Mouse (Mus musculus) heart, embryonic 11.5 days (tissue): ENCODE data around the gene Map1lc3b. TPM values are rescaled to one million over a fixed set of nuclear protein-coding genes. Genes with fewer than 3 reads are reported as not detected.

Experiments
- ATAC-seq: fragments of 200-750 bp; cut with Nextera tagmentation; replicated peaks from 2 replicates; pipeline ENCODE4 v1.8.0; 2017; ENCODE audit warnings: moderate library complexity; ENCODE audit not compliant: insufficient number of reproducible peaks, low FRiP score, low TSS enrichment
- H3K27ac ChIP-seq: fragments of 300-500 bp; sonication (generic); 2 replicates; pipeline ENCODE4 v1.5.1; 2014; ENCODE audit warnings: mild to moderate bottlenecking, low read depth, low read length
- H3K27me3 ChIP-seq: fragments of 300-500 bp; sonication (generic); 2 replicates; pipeline ENCODE4 v1.6.1; 2014; ENCODE audit warnings: mild to moderate bottlenecking, low read length, mixed read lengths; ENCODE audit not compliant: control insufficient read depth, insufficient read depth
- H3K36me3 ChIP-seq: fragments of 300-500 bp; sonication (generic); 2 replicates; pipeline ENCODE4 v1.6.1; 2014; ENCODE audit warnings: mild to moderate bottlenecking, low read length, moderate library complexity, mixed read lengths; ENCODE audit not compliant: control insufficient read depth, insufficient read depth
- H3K4me1 ChIP-seq: fragments of 300-500 bp; sonication (generic); 2 replicates; pipeline ENCODE4 v1.6.1; 2014; ENCODE audit warnings: low read length; ENCODE audit not compliant: control insufficient read depth, insufficient read depth
- H3K4me2 ChIP-seq: fragments of 300-500 bp; sonication (generic); 2 replicates; pipeline ENCODE4 v1.6.1; 2014; ENCODE audit warnings: mild to moderate bottlenecking, moderate library complexity
- H3K4me3 ChIP-seq: fragments of 300-500 bp; sonication (generic); 2 replicates; pipeline ENCODE4 v1.5.1; 2014; ENCODE audit warnings: low read depth, low read length
- H3K9ac ChIP-seq: fragments of 300-500 bp; sonication (generic); 2 replicates; pipeline ENCODE4 v1.6.1; 2014; ENCODE audit warnings: mild to moderate bottlenecking, low read depth, low read length, moderate library complexity
- H3K9me3 ChIP-seq: fragments of 300-500 bp; sonication (generic); replicated peaks from 2 replicates; pipeline ENCODE4 v1.6.1; 2016; ENCODE audit warnings: low read length; ENCODE audit not compliant: control insufficient read depth
- WGBS: fragments of 180-500 bp; shearing (Covaris S2); extraction: QIAGEN DNeasy Blood & Tissue Kit; methylation state at CpG from one replicate; pipeline ENCODE4 v1.1.7; 2014; ENCODE audit not compliant: insufficient replicate concordance; 5-methylcytosine and 5-hydroxymethylcytosine counted together
- polyA plus RNA-seq: library from polyadenylated mRNA; unstranded; fragments of >200 nt; fragmentation: Nextera tagmentation; extraction: Ambion mirVana; gene quantifications from 2 replicates; pipeline ENCODE4 v1.2.1, GENCODE M21; 2014

Gene Map1lc3b
- polyA plus RNA-seq, 1 experiment from 2014 or later: 186 TPM

DNA sequence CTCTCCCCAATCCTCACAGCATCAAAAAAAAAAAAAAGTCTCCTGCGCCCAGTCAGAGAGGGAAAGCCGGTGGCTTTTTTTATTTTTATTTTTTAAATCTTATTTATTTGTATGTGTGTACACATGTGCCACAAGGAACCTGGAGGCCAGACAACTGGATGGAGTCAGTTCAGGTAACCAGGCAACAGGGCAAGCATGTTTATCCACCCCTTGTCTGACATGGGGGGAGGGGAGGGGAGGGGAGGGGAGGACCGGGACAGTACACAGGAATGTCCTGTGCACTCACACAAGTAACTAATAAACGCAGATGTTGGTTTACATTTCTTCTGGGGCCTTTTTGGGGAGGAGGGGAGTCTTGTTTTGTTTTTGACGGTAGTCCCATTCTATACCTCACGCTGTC, 26.5 kb upstream of the Map1lc3b start:
- no peak overlapping the region for H3K9ac ChIP-seq
- ATAC-seq: no peak
- WGBS: 80% methylated on average over 6 of the region's 6 CpGs

DNA sequence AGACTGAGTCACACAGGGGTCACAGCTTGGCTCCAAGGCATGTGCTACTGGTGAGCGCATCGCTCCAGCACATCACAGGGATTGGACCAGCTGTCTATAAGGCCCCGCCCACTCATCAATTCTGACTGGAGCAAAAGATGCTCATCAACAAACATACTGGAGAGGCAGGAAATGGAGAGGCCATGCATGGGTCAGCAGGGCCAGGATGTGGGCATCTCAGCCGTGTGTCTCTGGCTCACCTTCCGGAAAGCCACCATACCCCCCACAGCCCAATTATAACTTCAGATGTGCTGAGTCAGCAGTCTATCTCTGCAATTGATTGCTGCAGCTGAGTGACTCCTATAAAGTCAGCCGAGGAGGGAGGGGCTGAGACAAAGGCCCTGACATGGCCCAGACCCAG, 21.8 kb upstream of the Map1lc3b start:
- no peak for ATAC-seq
- Histone ChIP-seq H3K27me3 (no peaks in the 10 kb centered on the region), H3K9me3 (no peaks in the 10 kb centered on the region), H3K4me3 (no peak overlapping the region), H3K27ac (no peak overlapping the region), H3K36me3 (peaks cover 2% of the 10 kb centered on the region), H3K9ac (no peak overlapping the region), H3K4me2 (no peak overlapping the region), H3K4me1 (peaks cover 8% of the 10 kb centered on the region)
- WGBS: 72% methylated on average over 6 of the region's 6 CpGs

More for the DNA sequence above, 26.5 kb upstream of the Map1lc3b start:
- H3K36me3 ChIP-seq: peaks cover 2% of the 10 kb centered on the region
- no peak overlapping the region for H3K4me2 ChIP-seq
- H3K27me3 ChIP-seq: no peaks in the 10 kb centered on the region
- peaks cover 18% of the 10 kb centered on the region for H3K4me1 ChIP-seq
- no peak overlapping the region for H3K4me3 ChIP-seq
- no peaks in the 10 kb centered on the region for H3K9me3 ChIP-seq
- no peak overlapping the region for H3K27ac ChIP-seq

DNA sequence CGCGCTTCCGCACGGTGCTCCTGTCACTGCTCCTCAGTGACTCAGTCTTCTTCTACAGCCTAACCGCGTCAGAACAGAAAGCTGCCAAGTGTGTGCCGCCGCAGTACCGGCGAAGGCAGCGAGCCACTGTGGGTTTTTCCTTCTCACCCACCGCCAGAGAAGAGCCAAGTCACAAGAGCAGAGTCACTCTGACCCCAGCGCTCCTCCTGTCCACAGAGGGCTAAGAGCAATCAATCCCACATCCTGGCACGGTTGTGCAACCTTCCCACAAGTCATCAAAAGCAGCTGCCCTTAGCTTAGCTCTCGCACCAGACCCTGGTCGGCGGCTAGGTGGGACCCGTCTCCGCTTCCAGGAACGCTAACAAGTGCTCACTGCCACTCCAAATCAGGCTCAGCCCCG, 19.8 kb upstream of the Map1lc3b start:
- Histone ChIP-seq H3K27me3 (no peaks in the 10 kb centered on the region), H3K4me2 (peak overlapping the region; percentile 38), H3K4me3 (no peak overlapping the region), H3K9ac (no peak overlapping the region), H3K27ac (no peak overlapping the region), H3K4me1 (peaks cover 12% of the 10 kb centered on the region), H3K36me3 (no peaks in the 10 kb centered on the region; the same call in 1 of the 2 replicates), H3K9me3 (no peaks in the 10 kb centered on the region)
- ATAC-seq: no peak
- WGBS: 77% methylated on average over 21 of the region's 21 CpGs

DNA sequence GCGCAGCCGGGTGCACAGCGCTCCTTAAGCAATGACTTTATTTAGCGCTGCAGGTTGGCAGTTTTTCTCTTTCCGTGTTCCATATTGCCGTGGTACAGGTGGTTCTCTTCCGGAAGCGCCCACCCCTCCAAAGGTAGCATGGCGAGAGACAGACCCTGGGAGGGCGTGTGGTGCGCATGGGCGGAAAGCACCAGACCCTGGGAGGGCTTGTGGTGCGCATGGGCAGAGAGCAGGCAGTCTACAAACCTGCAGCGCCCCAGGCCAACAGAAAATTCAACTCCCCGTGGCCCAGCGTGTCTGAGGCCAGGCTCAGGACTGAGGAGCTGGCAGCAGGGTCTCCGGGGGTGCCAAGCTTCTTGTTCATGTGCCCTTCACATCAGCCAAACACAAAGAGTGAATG, 19.4 kb upstream of the Map1lc3b start:
- no peak for ATAC-seq
- Histone ChIP-seq H3K4me3 (no peak overlapping the region), H3K9me3 (no peaks in the 10 kb centered on the region), H3K36me3 (no peaks in the 10 kb centered on the region), H3K4me2 (peak overlapping the region; percentile 38), H3K27ac (no peak overlapping the region), H3K9ac (no peak overlapping the region), H3K4me1 (peaks cover 12% of the 10 kb centered on the region), H3K27me3 (no peaks in the 10 kb centered on the region)
- 71% methylated on average over 17 of the region's 17 CpGs for WGBS

DNA sequence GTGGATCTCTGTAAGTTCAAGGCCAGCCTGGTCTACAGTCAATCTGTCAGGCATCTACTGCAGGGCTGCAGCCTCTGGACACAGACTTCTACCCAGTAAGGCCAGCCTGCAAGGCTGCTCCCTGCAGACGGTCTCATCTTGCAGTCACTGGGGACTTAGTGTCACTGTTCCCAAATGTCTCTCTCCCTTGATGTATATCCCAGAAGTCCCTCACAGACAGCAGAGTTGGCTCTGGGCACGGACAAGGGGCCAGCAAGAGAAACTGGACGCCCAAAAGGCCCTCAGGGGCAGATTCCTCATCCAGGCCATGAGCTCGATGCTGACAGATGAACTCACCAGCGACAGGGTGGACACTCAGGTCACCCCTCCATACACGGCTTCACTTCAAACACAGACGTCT, 18.0 kb upstream of the Map1lc3b start:
- ATAC-seq: no peak
- Histone ChIP-seq H3K9ac (no peak overlapping the region), H3K4me3 (no peak overlapping the region), H3K27me3 (no peaks in the 10 kb centered on the region), H3K36me3 (no peaks in the 10 kb centered on the region), H3K4me2 (no peak overlapping the region), H3K9me3 (no peaks in the 10 kb centered on the region), H3K27ac (no peak overlapping the region), H3K4me1 (peaks cover 18% of the 10 kb centered on the region)
- WGBS: 74% methylated on average over 7 of the region's 7 CpGs

DNA sequence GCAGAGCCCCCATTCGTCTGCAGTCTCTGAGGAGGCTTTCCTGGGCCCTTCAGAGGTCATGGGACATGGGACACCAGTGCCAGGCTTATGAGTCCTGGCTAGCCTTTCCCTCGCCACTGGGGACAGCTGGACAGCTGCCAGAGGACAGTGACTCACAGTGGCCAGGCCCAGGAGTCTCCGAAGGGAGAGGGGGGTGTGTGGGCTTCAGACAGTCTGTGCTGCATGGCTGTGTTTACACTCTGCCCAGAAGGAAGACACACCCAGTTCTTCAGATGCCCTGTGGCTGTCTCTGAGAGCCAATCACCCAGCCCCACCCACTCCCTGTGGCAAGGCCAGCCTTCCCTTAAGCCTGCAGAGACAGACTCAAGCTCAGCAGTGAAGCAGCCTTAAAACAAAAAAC, 16.9 kb upstream of the Map1lc3b start:
- no peak overlapping the region for H3K9ac ChIP-seq
- H3K4me2 ChIP-seq: no peak overlapping the region
- H3K27me3 ChIP-seq: no peaks in the 10 kb centered on the region
- H3K27ac ChIP-seq: 0 out of 2 replicates have a peak overlapping the region, but pooled peaks have one; percentile 3
- peaks cover 27% of the 10 kb centered on the region for H3K4me1 ChIP-seq
- 33% methylated on average over 3 of the region's 3 CpGs for WGBS
- ATAC-seq: no peak
- no peak overlapping the region for H3K4me3 ChIP-seq
- no peaks in the 10 kb centered on the region for H3K9me3 ChIP-seq
- H3K36me3 ChIP-seq: no peaks in the 10 kb centered on the region

DNA sequence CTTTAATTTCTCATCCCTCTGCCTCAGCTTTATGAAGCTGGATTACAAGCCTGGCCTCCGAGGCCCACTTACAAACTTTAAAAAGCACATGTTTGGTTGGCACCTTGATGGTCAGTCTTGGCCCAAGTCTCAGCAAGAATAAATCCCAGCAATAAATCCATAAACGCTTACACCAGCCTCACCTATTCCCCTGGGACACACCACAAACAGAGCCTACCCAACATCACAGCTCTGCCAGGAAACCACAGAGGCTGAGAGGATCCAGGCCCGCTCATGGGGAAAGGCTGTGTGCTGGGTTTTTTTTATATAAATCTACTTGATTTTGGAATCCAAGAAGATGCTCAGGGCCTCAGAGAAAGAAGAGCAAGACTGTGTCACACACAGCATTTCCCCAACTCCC, 14.5 kb upstream of the Map1lc3b start:
- peaks cover 25% of the 10 kb centered on the region for H3K4me1 ChIP-seq
- no peak overlapping the region for H3K9ac ChIP-seq
- H3K36me3 ChIP-seq: no peaks in the 10 kb centered on the region
- no peaks in the 10 kb centered on the region for H3K9me3 ChIP-seq
- H3K4me3 ChIP-seq: no peak overlapping the region
- ATAC-seq: no peak
- no peaks in the 10 kb centered on the region for H3K27me3 ChIP-seq
- 89% methylated on average over 3 of the region's 3 CpGs for WGBS
- H3K4me2 ChIP-seq: no peak overlapping the region
- H3K27ac ChIP-seq: no peak overlapping the region

DNA sequence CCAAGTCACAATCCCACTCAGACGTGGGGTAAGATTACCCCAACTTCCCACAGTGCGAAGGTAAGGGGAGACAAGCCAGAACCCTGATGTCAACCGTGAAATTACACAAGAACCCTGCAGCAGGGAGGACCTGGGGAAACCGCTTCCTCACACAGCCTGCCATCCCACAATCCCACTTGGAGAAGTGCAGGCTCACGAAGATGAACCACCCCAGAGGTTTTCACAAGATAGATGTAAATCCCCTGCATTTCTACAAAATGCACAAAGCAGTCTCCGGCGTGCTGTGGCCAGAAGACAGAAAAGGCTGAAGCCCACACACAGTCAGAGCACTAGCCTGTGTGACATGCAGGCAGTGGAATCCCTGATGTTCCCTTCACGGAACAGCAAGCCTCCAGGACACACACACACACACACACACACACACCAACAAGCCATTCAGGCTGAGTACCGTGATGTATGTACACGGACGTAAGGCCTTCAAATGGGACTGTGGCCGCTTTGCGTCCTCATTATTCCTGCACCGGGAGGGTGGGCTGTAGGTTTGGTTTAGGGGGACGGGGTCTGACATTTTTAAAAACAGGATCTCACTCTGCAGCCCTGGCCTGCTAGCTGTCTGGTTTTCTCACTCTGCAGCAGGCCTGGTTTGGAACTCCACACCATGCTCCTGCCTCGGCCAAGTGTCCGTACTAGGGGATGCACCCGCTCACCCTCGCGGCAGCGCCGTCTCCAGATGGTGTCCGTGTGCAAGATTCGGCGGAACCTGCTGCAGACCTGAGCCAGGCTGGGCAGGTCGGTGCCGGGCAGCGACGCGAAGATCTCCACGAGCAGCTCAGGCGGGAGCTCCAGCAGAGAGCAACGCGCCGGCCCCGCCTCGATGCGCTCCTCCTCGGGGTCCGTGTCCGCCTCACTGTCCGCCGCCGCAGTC, 12.1 kb upstream of the Map1lc3b start:
- Histone ChIP-seq H3K4me2 (peak overlapping the region; percentile 96), H3K36me3 (no peaks in the 10 kb centered on the region), H3K27me3 (no peaks in the 10 kb centered on the region), H3K4me1 (peaks cover 24% of the 10 kb centered on the region), H3K9ac (peak overlapping the region; percentile 88), H3K4me3 (peak overlapping the region; percentile 90), H3K9me3 (no peaks in the 10 kb centered on the region), H3K27ac (peak overlapping the region; percentile 59; the same call in 1 of the 2 replicates)
- ATAC-seq: peak; percentile 66; the same call in 1 of the 2 replicates
- WGBS: 2% methylated on average over 44 of the region's 44 CpGs
